Mouse (Mus musculus): Measurements from ENCODE around the gene Psg27.
"Not testable (repeated sequence)": the region's sequence is repeated elsewhere in the genome, so short reads cannot be mapped to it uniquely, and the experiment has no call there.

DNA sequence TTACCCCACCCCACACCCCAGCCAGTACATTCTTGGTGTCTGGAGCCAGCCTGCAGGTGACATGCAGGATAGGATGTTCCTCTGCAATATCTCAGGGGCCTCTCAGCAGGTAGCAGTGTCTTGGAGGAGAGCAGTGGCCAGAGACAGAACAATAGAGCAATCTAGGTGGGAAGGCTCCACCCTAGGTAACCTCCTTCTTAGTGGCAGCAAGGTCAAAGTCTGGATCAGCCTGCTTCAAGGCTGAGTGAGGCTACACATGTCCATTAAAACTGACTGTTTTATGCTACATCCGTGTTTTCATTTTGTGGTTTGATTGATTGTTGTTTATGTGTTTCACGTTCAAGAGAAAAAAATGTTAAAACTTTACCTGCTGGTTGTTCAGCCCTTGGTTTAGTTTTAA is 54.7 kb downstream of the Psg27 start:
- not testable (repeated sequence) for TF ChIP-seq CTCF (IDR thresholded peaks at IDR 0.05; ENCODE audit: low read depth, low read length)
- TF ChIP-seq EP300 (IDR thresholded peaks at IDR 0.05; ENCODE audit: insufficient read depth, low read depth, low read length) = 0 out of 2 replicates have a peak, but pooled peaks have one; percentile 39

All from ES-Bruce4 (cell line).